Mouse (Mus musculus): ENCODE measurements around the gene Kif6.

Kif6 gene

GRCm38 (mm10) chr17:49668296-49668695 lies 53.4 kb downstream of the Kif6 start:
- DNase-seq, result no peak

- peak in 1 of 2 experiments; percentile 18 for DNase-seq
These were observed 57.0 kb downstream of the Kif6 start for GRCm38 (mm10) chr17:49671921-49672339.

GRCm38 (mm10) chr17:49672421-49672820 lies 57.5 kb downstream of the Kif6 start:
- no peak for DNase-seq

GRCm38 (mm10) chr17:49675629-49676028 lies 60.7 kb downstream of the Kif6 start:
- DNase-seq, result no peak

- no peak for DNase-seq
These were observed 66.5 kb downstream of the Kif6 start for GRCm38 (mm10) chr17:49681410-49681809.

- DNase-seq, result peak in 1 of 2 experiments; percentile 15
These were observed 69.2 kb downstream of the Kif6 start for GRCm38 (mm10) chr17:49684146-49684545.

- no peak for DNase-seq
These were observed 75.9 kb downstream of the Kif6 start for GRCm38 (mm10) chr17:49690607-49691454.

- no peak for DNase-seq
These were observed 76.5 kb downstream of the Kif6 start for GRCm38 (mm10) chr17:49691455-49691805.

GRCm38 (mm10) chr17:49693206-49693605 lies 78.3 kb downstream of the Kif6 start:
- no peak for DNase-seq

GRCm38 (mm10) chr17:49697220-49697619 lies 82.3 kb downstream of the Kif6 start:
- DNase-seq, result no peak

GRCm38 (mm10) chr17:49703492-49704249 lies 88.7 kb downstream of the Kif6 start:
- DNase-seq, result peak; percentile 10 to 30

GRCm38 (mm10) chr17:49709192-49709591 lies 94.3 kb downstream of the Kif6 start:
- no peak for DNase-seq

- no peak for DNase-seq
These were observed 95.2 kb downstream of the Kif6 start for GRCm38 (mm10) chr17:49710101-49710630.

- DNase-seq, result no peak
These were observed 111.3 kb downstream of the Kif6 start for GRCm38 (mm10) chr17:49726206-49726605.

- DNase-seq, result no peak
These were observed 112.0 kb downstream of the Kif6 start for GRCm38 (mm10) chr17:49726976-49727375.

GRCm38 (mm10) chr17:49727428-49728045 lies 112.6 kb downstream of the Kif6 start:
- no peak for DNase-seq

- DNase-seq, result no peak
These were observed 114.9 kb downstream of the Kif6 start for GRCm38 (mm10) chr17:49729856-49730255.

- no peak for DNase-seq
These were observed 117.8 kb downstream of the Kif6 start for GRCm38 (mm10) chr17:49732706-49733105.

- DNase-seq, result no peak
These were observed 119.1 kb downstream of the Kif6 start for GRCm38 (mm10) chr17:49734079-49734478.

- no peak for DNase-seq
These were observed 119.8 kb downstream of the Kif6 start for GRCm38 (mm10) chr17:49734776-49735175.

GRCm38 (mm10) chr17:49736364-49736763 lies 121.4 kb downstream of the Kif6 start:
- DNase-seq, result no peak

GRCm38 (mm10) chr17:49737217-49737774 lies 122.4 kb downstream of the Kif6 start:
- DNase-seq, result no peak

- peak; percentile 16 to 34 for DNase-seq
These were observed 123.4 kb downstream of the Kif6 start for GRCm38 (mm10) chr17:49738351-49738750.
